Mouse (Mus musculus) kidney, adult 9 months (tissue): ENCODE measurements around the gene Ss18l1.

Experiments used
- DNase-seq: peaks from one replicate; pipeline ENCODE4 v3.0.0; 2022

Gene Ss18l1

DNA sequence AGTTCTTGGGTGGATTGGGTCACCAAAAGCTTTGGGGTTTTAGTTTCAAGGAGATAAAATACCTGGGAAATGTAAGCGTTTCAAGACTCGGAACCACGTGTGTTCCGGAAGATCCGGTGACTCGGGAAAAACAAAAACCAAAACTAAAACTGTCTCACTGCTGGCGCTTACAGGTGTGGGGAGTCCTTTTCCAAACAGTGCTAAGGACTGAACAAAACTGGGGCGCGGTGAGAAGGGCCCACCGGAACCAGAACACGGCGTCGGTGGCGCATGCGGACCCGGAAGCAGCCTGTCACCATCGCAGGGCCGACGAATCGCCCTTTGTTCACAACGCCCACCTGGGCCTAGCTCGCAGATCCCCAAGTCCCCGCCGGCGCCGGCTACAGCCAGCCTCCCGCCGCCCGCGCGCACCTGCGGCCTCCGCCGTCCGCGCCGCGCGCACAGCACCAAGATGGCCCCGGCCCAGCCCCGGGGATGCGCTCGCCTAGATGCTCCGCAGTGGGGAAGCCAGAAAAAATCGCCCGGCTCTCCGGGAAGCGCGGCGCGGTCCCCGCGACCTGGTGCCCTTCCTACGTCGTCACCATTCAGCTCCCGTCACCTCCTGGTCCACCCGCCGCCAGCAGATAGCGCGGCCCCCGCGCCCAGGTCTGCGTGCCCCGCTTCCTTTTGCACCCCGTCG is 593 bp upstream of the Ss18l1 start:
- peak; percentile 37 for DNase-seq

DNA sequence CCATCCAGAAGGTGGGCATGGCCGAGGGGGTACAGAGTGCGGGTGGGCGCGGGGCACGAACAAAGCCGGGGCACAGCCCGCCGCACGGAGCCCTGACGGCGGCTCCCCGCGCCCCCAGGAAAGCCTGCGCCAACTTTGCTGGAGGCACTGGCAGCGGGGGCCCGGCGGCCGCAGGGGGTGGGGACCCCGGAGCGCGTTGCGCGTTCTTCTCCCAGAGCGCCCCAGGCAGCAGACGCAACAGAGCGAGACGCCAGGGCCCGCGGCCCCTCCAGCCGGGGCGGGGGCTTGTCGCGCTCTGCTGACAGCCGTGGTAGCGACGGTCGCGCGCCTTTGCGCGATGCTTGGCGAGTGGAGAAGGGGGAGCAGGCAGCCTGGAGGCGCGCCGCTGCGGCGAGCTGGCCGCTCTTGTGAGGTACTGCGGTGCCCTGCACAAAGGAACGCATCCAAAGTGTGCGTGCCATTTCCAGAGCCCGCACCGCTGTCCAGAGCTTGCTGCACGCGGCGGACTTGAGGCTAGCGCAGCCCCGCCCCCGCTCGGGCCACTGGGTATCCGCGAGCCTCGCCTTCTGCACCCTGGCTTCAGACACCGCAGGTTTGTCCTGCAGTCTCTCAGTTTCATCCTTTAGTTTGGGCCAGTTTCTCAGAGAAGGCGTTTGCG is 678 bp downstream of the Ss18l1 start:
- peak; percentile 33 for DNase-seq

DNA sequence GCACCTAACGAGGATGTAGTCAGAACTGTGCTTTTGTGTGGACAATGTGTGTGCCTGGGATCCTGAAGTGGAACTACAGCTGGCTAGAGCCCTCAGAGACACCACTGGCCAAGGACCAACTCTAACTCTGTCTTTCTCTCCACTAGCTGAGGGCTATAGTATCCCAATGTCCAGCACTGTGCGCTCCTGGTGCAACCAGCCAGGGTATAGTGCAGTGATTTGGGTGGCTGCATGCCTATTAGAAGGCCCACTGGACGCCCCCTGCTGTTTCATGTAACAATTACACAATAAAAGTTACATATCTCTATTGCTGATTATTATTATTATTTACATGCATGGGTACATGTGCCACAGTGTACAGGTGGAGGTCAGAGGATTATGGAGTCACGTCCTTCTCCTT is 3.0 kb downstream of the Ss18l1 start:
- peak; percentile 72 for DNase-seq

DNA sequence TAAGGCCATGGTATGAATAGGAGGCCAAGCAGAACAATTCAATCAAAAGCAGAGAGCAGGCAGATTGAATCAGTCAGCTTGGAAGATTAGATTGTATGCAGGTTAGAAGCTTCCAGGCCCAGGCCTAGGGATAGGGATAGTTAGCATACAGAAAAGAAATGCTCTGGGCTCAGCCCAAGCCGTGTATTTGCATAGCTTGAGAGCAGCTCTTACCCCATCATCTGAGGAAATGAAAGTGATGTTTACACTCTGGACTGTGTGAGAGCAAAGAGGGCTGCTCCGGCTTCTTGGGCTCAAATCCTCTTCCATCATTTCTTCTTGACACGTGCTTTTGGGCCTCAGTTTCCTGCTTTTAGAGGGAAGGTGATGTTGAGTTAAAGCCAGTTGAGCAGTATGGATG is 5.3 kb downstream of the Ss18l1 start:
- no peak for DNase-seq

DNA sequence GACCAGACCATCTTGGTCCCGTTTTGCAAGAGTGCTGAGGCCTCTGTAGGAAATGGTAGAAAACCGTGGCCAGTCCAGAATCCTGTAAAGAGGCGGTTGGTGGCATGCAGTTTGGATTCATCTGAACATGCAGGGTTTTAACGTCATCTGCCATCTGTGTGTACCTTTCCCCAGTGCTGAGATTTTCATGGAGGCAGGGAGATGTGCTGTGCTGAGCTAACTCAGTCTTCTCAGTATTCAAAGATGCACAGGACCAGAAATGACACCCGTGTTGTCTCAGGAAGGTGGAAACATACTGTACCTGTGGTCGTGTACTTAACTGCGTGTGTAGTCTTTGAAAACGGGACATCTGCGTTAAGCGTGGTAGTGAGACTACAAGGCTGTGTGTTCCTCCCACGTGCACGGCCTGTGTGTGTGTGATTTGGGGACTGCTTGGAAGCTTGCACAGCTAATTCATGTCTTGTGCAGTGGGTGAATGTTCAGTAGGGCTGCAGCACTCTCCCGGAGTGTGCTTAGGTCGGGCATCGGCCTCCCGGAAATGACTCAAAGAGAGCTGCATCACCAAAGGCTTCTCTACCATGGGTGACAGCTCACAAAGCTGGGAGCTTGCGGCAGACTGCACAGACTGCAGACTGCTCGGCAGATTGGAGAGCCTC is 5.8 kb downstream of the Ss18l1 start:
- no peak for DNase-seq

DNA sequence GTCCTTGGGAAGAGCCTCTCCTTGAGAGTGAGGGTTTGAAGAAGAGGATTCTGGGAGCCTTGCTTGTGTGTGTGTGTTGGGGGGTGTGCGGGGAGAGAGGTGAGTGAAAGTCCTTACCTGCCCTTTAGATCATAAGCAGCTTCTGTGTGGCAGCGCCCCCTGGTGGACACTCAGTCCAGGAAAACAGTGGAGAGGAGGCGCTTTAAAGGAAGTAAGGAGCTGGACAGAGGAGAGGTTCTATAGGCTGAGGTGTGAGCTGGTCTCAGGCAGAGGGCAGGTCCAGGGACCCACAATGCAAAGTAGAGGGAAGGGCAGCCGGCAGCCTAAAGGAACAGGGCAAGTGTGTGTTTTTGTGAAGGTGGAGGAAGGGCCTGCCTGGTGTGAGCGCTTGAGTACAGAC is 8.7 kb downstream of the Ss18l1 start:
- DNase-seq: peak; percentile 86

DNA sequence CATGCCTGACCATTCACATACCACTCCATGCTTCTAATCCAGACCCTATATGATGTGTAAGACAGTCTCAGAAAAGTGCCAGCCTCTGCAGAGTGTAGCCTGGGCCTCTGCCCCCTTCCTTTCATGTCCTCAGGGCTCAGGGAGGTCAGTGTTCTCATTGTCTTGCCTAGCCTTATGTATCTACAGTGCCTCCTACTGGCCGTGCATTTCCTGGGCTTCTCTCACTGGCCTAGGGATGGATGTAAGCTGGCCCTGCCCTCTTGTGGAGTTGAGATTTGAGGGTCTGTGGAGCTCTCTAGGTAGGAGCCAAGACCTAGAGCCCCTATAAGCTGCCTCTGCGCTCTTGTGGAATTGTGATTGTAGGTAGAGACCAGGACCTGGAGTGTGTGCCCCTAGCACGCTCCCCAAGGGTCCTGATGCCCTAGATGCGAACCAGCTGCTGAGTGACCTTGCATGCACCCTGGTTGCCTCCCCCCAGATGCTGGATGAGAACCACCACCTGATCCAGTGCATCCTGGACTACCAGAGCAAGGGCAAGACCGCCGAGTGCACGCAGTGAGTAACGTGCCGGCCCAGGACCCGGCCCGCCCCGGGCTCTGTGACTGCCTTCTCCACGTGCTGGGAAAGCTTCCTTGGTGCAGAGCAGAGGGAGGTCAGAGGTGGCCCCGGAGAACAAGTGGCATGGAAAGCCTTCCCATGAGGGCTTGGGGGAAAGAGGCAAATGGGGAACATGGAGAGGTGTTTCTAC is 9.9 kb downstream of the Ss18l1 start:
- peak; percentile 46 for DNase-seq

DNA sequence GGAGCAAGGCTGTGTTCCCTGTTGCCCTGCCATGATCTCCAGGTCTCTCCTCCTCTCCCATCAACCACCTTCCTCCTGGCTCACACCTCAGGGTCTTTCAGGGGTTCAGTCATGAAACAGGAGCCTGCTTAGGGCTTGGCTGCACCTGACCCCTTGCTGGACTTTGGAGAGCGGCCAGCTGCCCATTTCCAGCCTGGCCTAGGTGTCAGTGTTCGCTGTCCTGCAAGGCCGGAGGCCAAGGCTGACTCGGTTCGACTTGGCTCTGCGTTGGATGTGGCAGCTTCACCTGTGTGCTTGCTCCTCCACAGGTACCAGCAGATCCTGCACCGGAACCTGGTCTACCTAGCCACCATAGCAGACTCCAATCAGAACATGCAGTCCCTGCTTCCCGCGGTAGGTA is 10.7 kb downstream of the Ss18l1 start:
- DNase-seq: peak; percentile 70

DNA sequence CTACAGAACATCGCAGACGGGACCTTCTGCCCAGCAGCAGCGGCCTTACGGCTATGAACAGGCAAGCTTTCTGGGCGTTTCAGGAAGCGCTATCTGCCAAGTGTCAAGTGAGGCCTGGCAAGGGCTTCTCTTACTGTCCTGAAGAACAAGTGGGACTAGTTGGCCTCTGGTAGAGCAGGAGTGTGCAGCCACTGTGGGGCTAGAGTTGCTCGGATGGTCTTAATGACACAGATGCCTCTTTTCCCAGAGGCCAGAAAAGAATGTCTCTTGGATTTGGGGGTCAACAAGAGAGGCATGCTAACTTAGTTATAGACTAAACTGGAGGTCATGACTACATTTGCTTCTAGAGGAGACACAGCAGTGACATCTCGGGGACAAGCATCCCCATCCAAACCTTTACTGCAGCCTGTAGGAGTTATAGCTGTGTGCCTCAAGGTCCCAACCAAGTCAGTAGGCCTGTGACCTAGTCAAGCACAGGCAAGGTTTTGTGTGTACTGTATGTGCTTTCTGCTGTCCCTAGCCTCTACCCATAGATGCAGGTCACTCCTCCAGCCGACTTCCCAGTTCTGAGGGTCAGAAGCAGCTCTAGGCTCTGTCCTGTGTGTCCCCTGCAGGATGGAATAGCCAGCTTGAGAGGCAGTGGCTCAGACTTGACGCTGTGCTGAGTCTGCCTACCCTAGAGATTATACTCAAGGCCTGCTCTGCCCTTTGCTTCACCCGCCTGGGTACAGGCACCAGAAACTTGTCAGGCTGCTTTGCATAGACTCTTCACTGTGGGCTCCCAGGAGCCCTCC is 21.2 kb downstream of the Ss18l1 start:
- DNase-seq: no peak

DNA sequence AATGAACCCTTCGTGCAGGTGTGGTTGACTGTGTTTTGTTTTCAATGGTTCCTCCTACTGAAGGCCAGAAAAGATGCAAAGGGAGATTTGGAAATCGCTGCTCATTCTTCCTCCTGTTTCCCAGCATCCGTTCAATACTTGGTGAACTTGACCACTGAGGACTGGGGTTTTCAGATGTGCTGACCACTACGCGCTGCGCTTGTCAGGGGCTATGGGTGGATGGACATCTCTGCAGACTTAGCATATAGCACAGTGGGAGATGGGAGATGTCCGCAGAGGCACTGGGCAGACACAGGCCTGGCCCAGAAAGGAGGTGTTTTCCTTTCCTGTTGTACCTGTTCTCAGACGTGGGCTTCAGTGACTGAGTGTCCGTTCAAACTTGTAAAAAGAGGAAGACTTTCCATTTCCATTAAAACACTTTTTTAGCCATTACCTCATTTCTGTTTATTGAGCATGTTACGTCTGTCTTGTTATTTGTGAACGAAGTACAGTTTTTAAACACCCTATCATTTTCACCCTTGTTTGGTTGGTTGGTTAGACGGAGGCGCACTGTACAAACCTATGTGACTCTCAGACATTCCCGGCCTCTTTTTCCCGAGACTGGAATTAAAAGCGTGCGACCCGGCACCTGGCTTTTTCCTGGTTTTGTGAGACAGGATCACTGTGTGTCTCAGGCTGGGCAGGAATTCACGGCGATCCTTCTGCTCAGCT is 27.6 kb downstream of the Ss18l1 start:
- DNase-seq: no peak

DNA sequence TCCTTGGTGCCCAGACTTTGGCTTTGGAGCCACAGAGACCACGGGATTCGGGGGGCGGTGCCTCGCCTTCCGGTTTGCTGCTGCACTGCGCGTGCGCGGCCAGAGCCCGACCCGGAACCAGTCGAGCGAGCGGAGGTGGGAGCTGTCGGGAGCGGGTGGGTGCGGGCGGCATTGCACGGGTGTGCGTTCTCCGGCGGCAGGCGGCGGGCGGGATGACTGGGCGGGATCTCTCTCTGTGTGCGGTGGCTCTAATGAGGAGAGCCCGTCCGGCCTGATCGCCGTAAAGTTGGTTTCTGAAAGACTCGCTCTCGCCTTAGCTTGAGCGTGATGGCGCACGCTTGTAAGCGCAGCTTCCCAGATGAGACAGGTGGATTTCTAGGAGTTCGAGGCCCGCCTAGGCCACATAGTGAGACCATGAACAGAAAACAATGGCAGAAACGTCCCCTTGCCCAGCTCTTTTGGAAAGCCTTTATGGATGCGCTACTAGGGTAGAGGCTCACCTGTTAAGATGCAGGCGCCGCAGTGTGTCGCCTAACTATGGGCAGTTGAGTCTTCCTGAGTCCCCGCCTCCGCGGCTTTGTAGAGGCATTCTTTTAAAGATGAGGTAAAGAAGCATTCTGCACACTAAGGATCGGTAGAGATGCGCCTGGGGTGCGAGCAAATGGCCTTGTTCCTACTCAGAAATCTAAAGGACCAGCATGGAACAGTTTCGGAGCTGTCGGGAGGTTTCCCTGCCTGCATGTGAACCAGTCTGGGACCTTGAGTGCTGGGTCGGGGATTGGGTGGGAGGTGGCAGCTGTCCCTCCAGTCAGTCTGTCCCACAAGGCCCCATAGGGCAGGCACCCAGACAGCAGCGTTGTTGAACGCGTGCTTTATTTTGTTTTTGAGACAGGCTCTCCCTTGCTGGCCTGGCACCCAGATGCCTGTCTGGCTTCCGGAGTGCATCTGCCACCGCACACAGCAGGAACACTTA is 28.5 kb downstream of the Ss18l1 start, which contains the start of gene Mtg2:
Gene Mtg2, plus strand, starts transcription at position 108 of the 973 bp plus-strand sequence.
- peak; percentile 96 for DNase-seq

DNA sequence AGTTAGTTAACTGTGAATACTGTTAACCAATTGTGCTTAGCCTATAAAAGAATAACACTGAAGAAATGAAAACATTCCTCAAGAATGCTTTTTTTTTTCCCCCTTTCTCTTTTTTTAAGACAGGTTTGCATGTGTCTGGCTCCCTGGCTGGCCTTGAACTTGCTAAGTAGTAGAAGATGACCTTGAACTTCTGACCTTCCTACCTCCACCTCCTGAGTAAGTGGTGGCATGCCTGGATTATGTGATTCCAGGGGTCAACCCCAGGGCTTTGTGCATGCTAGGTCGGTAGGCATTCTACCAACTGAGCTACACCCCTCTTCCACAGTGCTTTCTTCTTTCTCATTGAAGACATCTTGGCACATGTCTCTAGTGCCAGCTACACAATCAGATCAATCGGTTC is 29.4 kb downstream of the Ss18l1 start:
- no peak for DNase-seq

DNA sequence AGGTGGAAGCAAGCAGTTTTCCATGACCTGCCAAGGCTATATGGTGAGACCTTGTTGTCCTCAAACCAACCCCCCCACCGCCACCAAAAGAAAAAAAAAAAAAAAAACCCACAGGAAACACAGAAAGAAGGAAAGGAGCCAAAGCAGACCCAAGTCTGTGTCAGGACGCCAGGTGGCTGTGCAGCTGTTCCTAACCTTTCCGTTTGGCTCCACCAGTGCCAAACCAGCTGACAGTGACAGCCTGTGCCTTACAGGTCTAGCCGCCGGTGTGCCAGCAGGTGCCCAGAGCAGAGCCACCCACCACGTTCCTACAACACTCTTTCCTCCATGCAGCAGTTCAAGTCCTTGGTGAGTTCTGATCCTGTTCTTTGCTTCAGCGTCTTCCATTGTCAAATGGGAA is 30.6 kb downstream of the Ss18l1 start:
- DNase-seq: no peak

DNA sequence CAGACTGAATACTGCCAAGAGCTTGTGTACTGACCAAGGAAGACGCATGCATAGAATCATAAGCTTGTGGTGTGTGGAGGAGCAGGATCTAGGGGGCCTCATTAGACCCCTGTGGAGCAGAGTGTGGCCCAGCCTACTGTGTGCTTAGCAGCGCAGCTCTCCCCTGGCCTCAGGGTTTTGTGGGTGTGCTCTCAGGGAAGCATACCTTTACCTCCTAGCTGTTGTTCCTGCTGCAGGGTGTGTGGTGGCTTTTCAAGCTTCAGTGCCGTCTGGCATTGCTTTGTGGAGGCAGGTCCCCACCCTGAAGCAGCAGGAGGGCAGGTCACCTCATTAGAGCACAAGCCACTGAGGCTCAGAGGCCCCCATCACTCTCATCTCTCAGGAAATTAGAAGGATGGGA is 35.3 kb downstream of the Ss18l1 start:
- DNase-seq: no peak

DNA sequence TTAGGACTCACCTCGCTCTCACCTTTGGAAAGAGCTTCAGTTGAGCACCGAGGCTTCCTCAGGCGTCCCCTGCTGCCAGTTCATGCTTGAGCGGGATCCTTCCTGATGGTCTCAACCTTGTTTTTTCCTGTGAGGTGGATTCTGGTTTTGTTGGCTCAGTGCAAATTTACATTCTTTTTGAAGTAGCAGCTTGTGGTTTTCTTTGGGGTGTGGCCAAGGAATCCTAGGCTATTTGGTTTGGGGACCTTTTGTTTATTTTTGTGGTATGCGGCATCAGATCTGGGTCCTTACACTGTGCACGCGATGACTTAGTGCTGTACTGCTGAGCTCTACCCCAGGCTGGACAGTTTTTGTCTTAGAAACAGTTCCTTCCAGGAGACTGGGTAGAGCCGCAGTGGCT is 38.4 kb downstream of the Ss18l1 start:
- no peak for DNase-seq

DNA sequence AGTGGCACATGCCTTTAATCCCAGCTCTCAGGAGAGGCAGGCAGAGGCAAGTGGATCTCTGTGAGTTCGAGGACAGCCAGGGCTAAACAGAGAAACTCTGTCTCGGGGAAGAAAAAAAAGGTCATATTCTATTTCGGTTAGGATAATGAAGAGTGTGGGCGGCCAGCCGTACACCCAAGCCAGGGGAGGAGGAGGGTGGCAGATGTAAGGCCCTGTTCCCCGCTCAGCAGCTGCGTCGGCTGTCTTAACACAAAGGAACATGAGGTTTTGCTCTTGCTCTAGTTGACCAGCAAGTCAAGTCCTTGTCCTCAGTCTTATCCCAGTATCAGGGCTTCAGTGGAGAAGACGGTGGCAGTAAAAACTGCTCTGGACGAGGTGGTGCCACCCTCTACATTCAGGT is 40.8 kb downstream of the Ss18l1 start:
- DNase-seq: no peak

DNA sequence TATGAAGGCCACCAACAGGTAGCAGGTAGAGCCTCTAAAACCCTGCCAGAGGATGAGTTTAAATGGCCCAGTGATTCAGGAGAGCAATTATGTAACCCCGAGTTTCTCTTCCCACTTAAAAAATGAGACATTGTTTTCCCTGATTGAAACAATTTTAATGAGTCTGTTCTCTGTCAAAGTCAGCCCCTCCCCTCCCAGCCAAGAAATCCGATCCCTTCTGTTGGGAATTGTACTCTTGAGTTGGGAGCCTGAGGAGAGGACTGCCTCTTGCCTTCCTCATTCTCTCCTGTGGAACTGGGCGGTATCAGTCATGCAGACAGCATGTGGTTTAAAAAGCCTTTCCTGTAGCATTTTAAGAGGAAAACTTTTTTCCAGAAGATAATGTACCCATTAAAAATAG is 42.3 kb downstream of the Ss18l1 start:
- no peak for DNase-seq

DNA sequence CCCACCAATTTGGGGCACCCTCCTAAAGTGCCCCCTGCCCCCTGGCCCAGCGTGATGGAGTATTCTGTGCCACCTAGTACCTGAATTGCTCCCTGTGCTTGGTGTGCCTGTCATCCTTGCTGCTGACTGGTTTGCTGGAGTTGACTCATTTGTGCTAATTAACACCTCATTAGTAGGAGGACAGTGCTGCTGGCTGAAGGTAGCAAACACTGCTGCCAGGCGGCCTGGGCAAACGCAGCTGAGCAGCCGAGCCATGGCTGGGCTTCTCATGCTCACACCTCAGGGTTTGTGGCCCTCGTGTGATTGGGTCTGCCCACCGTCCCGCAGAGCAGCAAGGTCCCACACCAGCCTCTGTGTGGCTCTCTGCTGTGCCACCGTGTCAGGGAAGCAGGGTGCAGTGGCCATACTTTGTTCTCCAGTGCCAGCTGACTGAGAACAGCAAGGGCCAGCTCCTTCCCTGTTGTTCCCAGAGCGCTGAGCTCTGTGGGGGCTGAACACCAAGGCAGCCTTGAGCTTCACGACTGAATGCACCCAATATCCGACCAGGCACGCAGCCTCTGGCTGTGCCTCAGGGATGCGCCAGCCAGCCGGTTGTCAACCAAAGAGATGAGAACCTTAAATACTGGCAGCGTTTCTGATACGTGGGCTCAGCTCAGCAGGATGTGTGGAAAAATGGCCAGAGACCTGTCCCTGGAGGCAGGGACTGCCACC is 43.8 kb downstream of the Ss18l1 start:
- DNase-seq: no peak

DNA sequence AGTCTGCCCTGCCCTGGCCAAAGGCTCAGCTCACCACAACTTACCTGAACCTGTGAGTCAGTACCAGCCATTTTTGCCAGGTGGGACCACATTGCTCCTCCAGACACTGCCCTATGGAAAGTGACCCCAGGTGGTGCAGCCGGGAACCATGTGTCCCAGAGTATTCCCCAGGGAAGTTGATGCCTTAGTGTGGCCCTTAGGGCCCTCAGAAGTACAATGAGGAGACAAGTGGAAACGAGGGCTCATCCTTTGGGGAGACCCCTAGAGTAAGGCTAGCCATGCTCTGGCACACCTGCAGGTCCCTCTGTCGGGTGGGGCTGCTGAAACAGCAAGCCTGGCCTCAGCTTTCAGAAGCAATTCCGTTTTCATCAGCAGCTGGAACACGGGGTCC is 44.3 kb downstream of the Ss18l1 start:
- no peak for DNase-seq

DNA sequence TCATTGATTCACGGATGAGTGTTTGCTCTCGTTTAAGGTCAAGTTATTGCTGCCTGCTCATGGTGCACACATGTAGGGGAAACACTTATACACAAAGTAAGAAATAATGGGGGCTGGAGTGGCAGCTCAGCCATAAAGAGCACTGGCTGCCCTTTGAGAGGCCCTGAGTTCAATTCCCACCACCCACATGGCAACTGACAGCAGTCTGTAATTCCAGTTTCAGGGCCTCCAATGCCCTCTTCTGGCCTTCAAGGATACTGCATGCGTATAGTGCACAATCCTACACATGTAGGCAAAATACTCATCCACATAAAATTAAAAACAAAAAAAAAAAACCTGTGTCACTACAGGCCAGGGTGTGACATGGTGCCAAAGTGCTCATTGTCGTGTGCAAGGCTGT is 45.2 kb downstream of the Ss18l1 start:
- DNase-seq: no peak
